Mouse (Mus musculus) thymus, postnatal 14 days (tissue): Measurements from ENCODE around the gene Adcy10.

Experiments
- DNase-seq: peaks from one replicate; pipeline ENCODE4 v3.0.0; 2021

Gene Adcy10

GRCm38 (mm10) chr1:165484688-165485233 lies at the start of gene Adcy10:
TSS of gene Adcy10 (plus strand) at chr1:165485183.
- no peak for DNase-seq

GRCm38 (mm10) chr1:165438289-165439021 lies 46.5 kb upstream of the Adcy10 start:
- DNase-seq: no peak

- DNase-seq: no peak
Observed at GRCm38 (mm10) chr1:165440788-165441187, 44.2 kb upstream of the Adcy10 start.

GRCm38 (mm10) chr1:165441201-165441600 lies 43.8 kb upstream of the Adcy10 start:
- DNase-seq: no peak

GRCm38 (mm10) chr1:165441719-165442118 lies 43.3 kb upstream of the Adcy10 start:
- no peak for DNase-seq

GRCm38 (mm10) chr1:165459041-165459502 lies 25.9 kb upstream of the Adcy10 start:
- no peak for DNase-seq

- DNase-seq: peak; percentile 72
Observed at GRCm38 (mm10) chr1:165459503-165460181, 25.3 kb upstream of the Adcy10 start.

- DNase-seq: peak; percentile 100
Observed at GRCm38 (mm10) chr1:165460360-165460800, 24.6 kb upstream of the Adcy10 start, which contains the start of the genes Dcaf6 and Mpc2. TSS of gene Dcaf6 (minus strand) at chr1:165460475. TSS of gene Mpc2 (plus strand) at chr1:165460637.

GRCm38 (mm10) chr1:165460801-165461377 lies 24.1 kb upstream of the Adcy10 start:
- DNase-seq: peak; percentile 100

GRCm38 (mm10) chr1:165461681-165462080 lies 23.3 kb upstream of the Adcy10 start:
- no peak for DNase-seq

- DNase-seq: no peak
Observed at GRCm38 (mm10) chr1:165462861-165463260, 22.1 kb upstream of the Adcy10 start.

- no peak for DNase-seq
Observed at GRCm38 (mm10) chr1:165464574-165464973, 20.4 kb upstream of the Adcy10 start.

GRCm38 (mm10) chr1:165468971-165469370 lies 16.0 kb upstream of the Adcy10 start:
- no peak for DNase-seq

GRCm38 (mm10) chr1:165469717-165470116 lies 15.3 kb upstream of the Adcy10 start:
- DNase-seq: no peak

GRCm38 (mm10) chr1:165471490-165471889 lies 13.5 kb upstream of the Adcy10 start:
- DNase-seq: no peak

GRCm38 (mm10) chr1:165486108-165486507 lies 1.1 kb downstream of the Adcy10 start:
- DNase-seq: no peak

- no peak for DNase-seq
Observed at GRCm38 (mm10) chr1:165489197-165489596, 4.2 kb downstream of the Adcy10 start.

- DNase-seq: no peak
Observed at GRCm38 (mm10) chr1:165498856-165499255, 13.9 kb downstream of the Adcy10 start.

- peak; percentile 10 for DNase-seq
Observed at GRCm38 (mm10) chr1:165503307-165504024, 18.5 kb downstream of the Adcy10 start.

- no peak for DNase-seq
Observed at GRCm38 (mm10) chr1:165506303-165506702, 21.3 kb downstream of the Adcy10 start.

- DNase-seq: no peak
Observed at GRCm38 (mm10) chr1:165510161-165510560, 25.2 kb downstream of the Adcy10 start.

GRCm38 (mm10) chr1:165520716-165521115 lies 35.7 kb downstream of the Adcy10 start:
- DNase-seq: no peak
